Mouse (Mus musculus) layer of hippocampus, postnatal 14 days (tissue): ENCODE results near the gene Crot. TPM values are rescaled to one million over a fixed set of nuclear protein-coding genes. Genes with fewer than 3 reads are reported as not detected.
"Not testable (repeated sequence)": the region's sequence is repeated elsewhere in the genome, so short reads cannot be mapped to it uniquely, and the experiment has no call there.

Source experiments
- DNase-seq, 2 experiments: peaks; one replicate each; pipeline ENCODE4 v3.0.0; 2021 to 2022; ENCODE audit warnings: low spot score in 2 of 2, mixed read lengths in 1 of 2
- total RNA-seq, 2 experiments: library from RNA; stranded (reverse); gene quantifications; 2 replicates each; pipeline ENCODE4 v1.2.3; 2021

Crot gene
- total RNA-seq, 2 experiments from 2014 or later, result 25.0 to 29.1 TPM

DNA sequence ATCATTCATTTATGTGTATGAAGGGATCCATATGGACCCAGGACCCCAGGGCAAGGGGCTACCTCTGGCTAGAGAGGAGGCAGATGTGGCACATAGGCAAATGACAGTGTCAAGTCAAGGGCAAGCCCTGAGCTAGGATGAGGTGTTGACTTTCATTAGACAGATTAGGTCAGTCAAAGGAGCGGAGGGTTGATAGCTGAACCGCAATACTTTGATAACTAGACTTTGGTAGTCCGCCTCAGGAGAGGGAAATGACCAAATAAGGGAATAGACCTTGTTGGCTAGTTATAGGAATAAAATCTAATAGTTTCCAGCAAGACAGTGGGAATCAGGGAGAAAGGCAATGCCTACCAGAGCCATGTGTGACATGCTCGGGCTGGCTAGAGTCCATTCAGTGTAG, 2.0 kb upstream of the Crot start:
- no peak for DNase-seq

DNA sequence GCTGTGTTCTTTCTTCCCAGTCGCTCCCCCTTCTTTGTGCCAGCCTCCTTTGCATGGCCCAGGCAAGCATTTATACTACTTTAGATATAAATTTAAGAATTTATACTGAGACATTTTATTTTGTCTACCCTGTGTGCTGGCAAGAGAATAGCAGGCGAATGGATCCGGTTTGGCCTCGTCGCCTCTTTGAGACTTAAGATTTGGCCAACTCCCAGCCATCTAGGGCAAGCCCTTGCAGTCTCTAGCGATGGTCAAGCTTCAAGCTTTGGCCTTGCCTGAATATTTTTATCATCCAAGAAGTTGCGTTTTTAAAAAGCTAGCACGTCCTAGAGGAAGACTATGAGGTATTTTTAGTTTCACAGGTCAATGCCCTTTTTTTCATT, 380 bp upstream of the Crot start:
- no peak for DNase-seq

DNA sequence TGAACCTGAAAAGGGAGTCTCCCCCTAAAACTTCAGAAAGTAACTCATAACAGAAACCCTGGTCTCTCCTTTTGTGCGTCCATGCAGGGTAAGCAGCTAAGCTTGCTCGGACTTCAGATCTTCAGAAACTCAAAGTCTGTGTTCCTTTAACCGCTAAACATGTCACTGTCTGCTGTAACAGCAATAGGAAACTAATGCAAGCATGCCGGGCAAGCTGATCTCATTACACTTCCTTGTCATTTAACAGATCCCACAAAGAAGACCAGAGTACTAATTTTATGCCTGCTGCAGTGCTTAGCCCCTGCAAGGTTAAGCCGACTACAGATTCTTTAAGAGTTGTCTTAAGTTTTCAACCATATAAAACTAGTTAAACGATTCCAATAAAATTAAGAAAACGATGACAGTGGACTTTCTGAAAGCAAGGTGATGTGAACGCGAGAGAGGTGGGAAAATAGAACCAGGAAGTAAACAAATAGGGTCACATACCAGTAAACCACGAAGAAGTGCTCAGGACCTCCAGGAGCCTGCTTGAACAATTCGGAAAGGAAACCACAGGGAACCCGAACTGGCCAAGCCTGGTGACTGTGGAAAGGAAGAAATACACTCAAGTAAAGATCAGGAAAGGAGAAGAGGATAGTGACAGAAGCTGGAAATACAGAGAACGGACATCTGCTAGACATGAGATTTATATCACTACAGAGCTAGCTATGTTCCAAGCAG, 998 bp downstream of the Crot start:
- peak in 1 of 2 experiments; percentile 9 for DNase-seq

DNA sequence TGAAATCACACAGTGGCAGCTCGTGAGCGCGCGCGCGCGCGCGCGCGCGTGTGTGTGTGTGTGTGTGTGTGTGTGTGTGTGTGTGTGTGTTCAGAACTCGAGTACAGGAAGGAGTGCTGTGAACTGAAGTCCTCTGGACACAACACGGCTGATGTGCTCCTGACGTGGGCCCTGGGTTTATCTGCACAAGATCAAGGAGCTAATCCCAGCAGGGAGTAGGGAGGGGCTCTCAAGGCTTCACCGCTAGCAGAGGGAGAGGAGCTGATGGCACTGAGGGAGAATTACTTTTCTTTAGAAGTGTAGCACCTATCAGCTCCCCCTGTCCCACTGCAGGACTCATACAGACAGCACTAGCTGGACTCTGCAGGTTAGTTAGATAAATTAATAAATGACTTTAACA, 5.5 kb downstream of the Crot start:
- no peak for DNase-seq

DNA sequence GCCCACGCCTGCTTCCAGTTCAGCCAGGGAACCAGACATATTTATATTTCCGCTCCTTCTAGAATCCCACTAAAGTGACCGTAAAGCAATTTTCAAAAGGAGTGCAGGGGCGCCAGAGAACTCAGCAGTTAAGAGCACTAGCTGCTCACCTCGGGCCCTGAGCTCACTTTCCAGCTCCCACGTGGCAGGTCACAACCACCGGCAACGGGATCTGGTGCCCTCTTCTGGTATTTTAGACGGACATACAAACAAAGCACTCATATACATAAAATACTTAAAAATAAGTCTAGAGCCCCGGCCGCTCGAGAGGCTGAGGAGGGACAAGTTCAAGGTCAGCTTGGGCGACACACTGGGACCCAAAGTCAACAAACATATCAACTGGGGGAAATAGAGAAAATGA, 6.6 kb downstream of the Crot start:
- DNase-seq, result no peak

DNA sequence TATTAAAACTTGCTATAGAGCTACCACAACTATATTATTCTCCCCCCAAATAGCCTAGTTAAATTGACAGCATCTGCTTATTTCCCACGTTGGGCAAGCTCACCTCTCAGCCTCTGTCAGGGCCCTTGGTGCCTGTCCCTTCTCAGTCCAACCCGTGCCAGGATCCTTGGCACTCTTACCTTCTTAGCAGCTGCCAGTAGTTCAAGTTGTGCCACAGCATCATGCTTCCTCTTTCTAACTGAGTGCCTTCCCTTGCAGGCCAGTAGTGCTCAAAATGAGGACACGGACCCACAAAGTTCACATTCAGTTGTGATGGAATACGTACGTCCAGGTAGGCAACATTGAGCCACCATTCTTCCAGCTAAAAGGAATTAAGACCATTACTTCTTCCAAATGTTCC, 9.2 kb downstream of the Crot start:
- DNase-seq, result no peak

DNA sequence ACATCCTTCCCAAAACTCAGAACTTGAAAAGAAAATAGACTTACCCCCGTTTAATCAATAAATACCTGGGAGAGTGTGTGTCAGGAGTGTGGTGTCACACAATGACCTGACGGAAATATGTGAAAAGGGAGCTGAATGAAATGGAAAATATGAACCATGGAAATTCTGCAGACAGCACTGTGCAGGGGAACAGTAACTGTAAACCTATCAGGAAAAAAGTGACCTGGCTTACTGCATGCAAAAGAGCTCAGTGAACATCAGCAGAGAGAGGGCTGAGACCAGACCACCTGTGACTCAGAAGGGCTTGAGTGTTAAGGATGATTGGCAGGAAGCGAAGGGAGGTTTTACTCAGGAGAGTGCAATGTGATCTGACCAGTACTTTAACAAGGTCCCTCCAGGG, 11.7 kb downstream of the Crot start:
- DNase-seq, result no peak

DNA sequence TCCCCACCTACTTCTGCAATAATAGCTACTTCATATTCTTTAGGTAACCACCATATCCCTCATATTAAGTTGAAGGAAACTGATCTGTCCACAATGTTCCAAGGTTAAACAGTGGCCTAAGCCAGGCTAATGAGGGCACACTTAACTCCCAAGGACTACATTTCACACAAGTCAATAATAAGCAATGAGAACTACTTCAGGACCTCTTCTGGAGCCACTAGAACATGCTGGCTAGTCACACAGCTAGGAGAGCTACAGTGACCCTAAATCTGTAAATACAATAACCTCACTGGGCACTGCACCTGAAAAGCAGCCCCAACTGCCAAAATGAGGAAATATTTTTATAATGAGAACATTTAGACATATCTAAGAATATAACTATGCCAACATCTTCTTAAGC, 22.4 kb downstream of the Crot start:
- no peak for DNase-seq

DNA sequence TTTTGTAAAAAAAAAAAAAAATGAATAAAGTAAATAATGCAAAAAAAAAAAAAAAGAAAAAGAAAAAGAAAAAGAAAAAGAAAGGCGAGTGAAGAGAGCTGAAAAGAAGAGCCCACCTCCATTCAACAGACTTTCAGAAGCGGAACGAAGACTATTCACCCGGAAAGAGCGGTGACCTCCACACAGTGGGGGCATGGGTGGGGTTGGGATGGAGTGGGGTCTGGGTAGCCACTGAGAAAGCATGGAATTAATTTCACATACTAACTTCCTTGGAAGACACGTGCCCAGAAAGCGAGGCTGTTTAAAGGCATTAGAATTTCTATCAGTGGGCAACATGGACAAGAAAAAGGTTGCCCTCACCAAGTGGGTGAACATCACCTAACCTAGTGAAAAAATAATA, 24.8 kb downstream of the Crot start:
- DNase-seq, result no peak

DNA sequence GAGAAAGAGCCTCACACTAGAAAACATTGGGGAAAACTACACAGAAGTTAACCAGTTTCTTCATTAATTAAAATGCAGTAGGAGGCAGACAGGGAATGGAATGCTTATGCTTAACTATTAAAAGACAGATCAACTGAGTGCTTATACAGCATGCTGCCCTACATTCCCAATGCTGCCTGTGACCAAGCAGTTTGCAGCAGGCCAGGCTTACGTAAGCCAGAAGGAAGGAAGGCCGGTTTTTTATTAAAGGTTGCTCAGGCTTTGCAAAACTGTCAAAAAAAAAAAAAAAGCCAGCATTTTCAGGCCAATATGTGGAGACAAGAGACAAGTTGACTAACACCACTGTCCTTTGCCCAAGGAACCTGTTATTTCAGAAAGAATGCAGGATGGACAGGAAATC, 26.4 kb downstream of the Crot start:
- no peak for DNase-seq

DNA sequence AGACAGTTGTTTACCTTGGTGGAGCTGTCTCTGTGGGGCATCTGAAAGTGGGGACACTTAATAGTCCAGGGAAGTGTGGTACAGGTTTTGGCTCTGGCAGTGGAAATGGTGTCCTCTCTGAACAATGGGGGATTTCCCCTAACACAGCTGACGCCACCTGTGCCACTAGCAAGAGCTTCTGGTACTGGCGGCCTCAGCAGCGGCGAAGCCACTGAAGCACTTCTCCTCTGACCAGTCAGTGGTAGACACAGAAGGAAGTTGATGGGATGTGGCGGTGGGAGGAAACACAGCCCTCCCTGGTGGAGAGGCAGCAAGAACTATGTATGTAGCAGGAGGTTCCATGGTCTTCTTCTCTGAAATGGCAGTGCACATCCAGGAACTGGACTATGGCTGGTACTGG, 32.6 kb downstream of the Crot start:
- no peak for DNase-seq

DNA sequence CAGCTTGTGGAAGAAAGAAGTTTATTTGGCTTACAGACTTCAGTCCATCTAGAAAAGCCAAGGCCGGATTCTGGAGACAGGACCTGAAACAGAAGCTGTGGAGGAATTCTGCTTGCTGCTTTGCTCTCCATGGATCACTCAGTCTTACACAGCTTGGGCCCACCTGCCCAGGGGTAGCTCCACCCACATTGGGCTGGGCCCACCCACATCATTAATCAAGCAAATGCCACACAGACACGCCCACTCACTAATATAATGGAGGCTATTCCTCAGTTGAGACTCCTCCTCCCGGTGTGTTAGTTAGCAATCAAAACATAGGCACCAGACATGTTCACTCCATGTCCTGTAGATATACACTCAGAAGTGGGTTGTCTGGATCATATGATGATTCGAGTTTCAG, 36.6 kb downstream of the Crot start:
- DNase-seq, result no peak

DNA sequence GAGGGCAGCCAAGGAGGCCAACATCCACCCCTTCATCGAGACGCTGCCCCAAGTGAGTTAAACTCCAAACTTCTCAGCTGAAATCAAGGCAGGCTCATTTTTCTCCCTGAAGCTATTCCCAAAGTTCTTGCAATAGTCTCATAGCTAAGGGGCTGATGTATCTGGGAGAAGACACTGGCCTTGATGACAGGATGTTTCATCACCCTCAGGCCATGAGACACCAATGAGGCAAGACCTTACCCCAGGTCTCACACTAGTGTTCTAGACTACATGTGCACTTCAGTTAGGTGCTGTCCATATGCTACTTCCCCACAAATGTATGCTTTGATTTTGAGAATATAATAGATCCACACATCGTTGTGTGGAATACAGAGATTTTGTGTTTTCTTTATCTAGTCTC, 41.6 kb downstream of the Crot start:
- DNase-seq, result no peak

DNA sequence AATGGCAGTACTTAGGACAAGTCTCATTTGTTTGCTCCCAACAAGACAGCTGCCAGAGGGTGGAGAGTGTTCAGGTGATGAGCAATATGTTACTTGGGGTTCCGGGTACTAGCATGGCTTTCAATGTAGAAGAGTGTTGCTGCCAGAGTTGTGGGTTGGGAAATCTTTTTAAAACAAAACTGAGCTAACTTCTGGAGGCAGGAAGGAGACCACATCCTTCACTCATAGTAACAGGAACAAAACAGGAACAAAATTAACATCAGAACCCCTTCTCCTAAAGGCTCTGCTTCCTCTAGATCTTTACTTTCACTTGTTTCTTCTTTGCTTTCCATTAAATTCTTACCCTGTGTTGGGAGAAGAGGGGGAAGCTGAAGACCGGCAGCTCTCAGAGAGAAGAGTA, 43.5 kb downstream of the Crot start:
- no peak for DNase-seq

DNA sequence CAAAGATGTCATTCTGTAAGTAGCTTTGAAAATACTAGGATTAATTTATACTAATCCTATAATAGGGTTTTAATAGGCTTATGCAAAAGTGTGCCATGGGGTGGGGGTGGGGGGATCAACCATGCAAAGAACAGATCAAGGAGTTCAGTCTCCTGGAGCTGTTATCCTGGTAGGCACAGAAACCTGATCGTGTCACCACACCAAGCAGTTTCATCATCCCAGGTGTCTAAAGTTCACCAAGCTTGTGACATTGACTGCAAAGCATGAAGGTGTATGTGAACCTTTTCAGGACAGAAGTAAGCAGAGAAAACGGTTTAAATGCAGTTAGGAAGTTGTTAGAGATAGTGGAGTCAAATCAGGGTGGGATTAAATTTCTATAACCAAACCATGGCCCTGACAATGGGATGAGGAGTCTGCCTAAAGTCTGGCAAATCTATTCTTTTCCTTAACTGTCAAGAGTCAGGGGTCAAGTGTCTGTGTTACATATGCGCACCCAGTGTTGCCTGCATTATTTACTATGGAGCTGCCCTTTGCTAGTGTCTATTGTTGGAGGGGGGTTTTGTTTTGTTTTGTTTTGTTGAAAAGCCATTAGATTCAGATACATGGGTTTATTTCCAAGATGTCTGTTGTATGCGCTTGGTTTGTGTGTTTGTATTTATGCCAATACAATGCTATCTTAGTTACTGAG, 49.6 kb downstream of the Crot start:
- DNase-seq, result no peak

DNA sequence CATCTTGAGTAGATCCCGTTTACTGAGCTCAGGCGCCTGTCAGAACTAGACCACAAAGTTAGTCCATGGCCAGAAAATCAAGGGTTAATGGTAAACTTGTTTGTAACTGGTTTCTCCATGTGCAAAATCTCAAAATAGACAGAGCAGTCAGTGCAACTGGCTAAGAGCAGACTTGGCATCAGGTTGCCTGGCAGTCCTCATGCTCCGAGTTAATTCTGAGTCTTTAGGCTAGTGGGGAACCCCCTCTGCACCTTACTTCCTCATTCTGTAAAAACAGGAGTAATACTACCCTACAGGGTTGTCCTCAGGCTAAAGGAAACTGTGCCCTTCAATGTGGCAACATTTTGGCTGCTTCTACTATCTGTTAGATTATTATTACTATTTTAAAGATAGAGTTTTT, 53.3 kb downstream of the Crot start:
- peak in 1 of 2 experiments; percentile 24 for DNase-seq

DNA sequence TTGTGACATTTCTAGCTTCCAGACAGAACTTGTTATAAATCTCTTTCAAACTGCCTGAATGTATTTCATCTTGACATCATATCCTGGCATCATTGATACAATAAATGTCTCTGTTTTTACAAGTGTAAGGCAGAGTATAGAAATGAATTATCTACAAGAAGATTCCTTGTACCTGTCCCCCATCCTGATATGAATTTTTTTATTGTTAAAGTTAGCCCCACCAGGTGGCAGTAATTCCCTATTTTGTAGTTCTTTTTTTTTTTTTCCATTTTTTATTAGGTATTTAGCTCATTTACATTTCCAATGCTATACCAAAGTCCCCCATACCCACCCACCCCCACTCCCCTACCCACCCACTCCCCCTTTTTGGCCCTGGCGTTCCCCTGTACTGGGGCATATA, 55.9 kb downstream of the Crot start:
- not testable (repeated sequence) for DNase-seq

DNA sequence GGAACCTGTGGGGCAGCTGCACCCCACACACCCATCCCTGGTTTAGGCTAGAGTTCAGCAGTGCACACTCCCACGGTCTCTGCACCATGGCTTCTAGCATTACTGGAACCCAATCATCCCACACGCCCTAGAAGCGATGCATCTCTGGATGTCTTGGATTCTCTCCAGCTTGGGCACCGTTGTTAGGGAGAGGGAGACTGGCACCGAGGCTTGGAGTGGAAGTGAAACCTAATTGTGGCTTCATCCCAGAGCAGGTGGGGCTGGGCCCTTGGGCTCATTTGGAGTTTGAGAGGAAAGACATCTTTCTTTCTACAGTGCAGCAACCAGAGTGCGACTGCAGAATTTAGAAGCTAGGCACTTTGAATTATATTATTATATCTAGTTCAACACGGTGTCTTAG, 59.2 kb downstream of the Crot start:
- no peak for DNase-seq

DNA sequence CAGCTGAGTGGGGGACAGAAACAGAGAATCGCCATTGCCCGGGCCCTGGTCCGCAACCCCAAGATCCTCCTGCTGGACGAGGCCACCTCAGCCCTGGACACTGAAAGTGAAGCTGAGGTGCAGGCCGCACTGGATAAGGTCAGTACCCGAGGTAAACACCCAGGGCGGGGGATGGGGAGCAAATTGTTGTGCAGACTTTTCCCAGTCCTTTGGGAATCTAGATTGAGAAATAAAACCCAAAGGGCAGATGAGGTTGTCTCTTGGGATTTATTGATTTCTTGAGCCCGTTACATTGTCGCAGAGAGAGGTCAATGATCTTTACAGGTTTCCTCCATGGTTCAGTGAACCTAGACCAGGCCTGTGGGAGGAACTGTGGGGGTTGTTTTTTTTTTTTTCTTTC, 68.7 kb downstream of the Crot start:
- DNase-seq, result no peak

DNA sequence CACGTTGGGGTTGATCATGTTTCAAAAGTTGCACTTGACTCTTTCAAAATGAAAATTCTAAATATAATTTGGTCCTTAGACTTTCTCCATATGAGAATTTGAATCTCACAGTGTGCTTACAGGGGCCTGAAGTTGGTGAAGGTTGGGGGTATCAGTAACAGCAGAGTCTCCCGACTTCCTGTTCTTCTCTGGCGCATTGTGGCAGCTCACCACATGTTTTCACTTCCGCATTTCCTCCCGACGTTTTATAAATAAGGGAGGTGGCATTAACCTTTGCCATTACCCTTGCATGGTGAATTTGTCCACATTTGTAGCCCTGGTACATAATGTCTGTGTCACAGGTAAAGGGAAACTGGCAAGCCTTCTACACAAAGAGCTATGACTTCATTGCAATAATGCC, 80.1 kb downstream of the Crot start:
- no peak for DNase-seq

DNA sequence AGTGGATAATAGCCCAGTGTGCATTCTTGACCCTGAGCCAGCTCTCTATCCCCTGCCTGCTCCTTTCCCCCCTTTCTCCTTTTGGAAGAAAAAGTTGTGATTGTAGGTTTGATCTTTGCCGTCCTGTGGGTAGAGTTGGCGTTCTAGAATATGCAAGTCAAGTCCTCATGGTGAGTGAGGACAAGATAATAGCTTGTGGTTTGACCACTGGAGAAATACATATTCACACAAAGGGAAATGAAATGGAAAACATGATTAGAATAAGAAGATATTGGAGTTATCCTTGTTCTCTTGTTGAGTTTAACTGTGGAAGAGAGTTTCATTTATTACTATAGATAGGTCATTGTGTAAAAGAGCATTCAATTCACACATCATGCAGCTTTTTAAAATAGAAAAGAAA, 80.7 kb downstream of the Crot start:
- no peak for DNase-seq
